Mouse (Mus musculus): ENCODE measurements at regions not wholly inside any gene's neighbourhood (a gene's known extent, or its start where the extent isn't known, plus 50 kb on each side); places are given as distances from the start of the nearest gene placed in this dataset.

- intact Hi-C loops (cut with DNase I) = no loop called here
- no peak for DNase-seq
These were observed 2507.8 kb upstream of the Gm6569 start for GRCm38 (mm10) chr15:71326596-71326995.

- no peak for DNase-seq
- intact Hi-C loops (cut with DNase I) = no loop called here
These were observed 2476.1 kb upstream of the Gm6569 start for GRCm38 (mm10) chr15:71358189-71358790.

DNA sequence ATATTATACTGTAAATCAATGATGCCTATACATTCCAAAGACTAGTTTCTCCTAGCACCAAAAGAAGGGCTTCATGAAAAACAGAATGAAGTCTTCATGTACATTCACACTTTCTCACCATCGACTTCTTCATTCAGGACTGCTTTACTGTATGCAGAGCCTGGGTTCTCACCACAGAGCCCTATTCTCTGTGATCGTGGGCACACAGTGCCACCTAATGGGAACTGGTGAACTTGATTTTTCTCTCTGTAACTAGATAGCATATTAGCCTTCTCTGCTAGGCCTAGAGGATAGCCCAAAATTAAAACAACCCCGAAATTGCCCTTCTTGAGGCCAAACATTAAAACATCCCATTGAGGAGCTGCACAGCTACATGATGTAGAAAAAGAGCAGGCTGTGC is 2458.6 kb upstream of the Gm6569 start:
- DNase-seq = peak; percentile 36
- intact Hi-C loops (cut with DNase I) = loop anchor here (5.0 kb wide), 1 partner anchor 133 kb away; no protein-coding TSS in a partner anchor

Data from left cerebral cortex, postnatal 4 days (tissue).